Mouse (Mus musculus) layer of hippocampus, adult 2 months (tissue): ENCODE data around the gene AU022252. TPM values are rescaled to one million over a fixed set of nuclear protein-coding genes. Genes with fewer than 3 reads are reported as not detected.

Experiments used
- DNase-seq, 2 experiments: peaks; one replicate each; pipeline ENCODE4 v3.0.0; 2022; ENCODE audit warnings: low spot score in 2 of 2
- H3K27ac ChIP-seq: fragments of 200-600 bp; 2 replicates; pipeline ENCODE4 v1.8.1; 2022
- H3K4me3 ChIP-seq: fragments of 200-600 bp; 2 replicates; pipeline ENCODE4 v1.8.1; 2022; ENCODE audit warnings: mild to moderate bottlenecking
- CTCF ChIP-seq: fragments of 200-600 bp; conservative IDR thresholded peaks from 2 replicates; pipeline ENCODE4 v1.8.1; 2022; ENCODE audit warnings: antibody characterized with exemption, mild to moderate bottlenecking, moderate library complexity
- total RNA-seq, 2 experiments: library from RNA; stranded (reverse); gene quantifications; 2 replicates each; pipeline ENCODE4 v1.2.3; 2021

AU022252 gene
- total RNA-seq, 2 experiments from 2014 or later, result 30.5 to 31.9 TPM

DNA sequence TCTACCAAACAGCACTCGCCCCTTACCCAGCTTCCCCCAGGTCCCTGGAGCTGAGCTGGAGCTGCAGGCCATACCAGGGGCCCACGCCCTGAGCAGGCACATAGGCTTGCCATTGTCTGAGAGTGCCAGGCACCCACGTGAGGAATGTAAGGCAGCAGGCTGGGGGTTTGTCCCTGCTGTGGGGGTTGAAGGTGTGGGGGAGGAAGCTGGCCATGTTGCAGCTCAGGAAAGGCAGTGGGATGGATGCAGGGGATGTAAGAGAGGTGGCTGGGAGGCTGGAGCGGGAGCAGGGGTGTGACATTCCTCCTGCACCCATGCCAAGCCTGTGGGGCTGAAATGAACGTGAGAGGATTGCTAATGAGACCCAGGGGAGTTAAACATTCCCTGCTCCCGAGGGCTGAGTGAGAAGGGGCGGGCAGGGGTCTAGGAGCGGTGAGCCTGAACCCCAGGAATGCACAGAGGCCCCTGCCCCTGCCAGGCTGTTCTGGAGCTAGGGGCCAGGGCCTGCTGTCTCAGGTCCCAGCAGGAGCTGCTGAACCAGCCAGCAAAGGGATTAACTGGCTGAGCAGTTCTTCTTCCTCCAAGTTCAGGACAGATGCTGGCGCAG is 21.6 kb upstream of the AU022252 start:
- no peak for TF ChIP-seq CTCF
- Histone ChIP-seq H3K27ac (peak overlapping the region; percentile 14; the same call in 1 of the 2 replicates), H3K4me3 (no peak overlapping the region)
- DNase-seq, result no peak

DNA sequence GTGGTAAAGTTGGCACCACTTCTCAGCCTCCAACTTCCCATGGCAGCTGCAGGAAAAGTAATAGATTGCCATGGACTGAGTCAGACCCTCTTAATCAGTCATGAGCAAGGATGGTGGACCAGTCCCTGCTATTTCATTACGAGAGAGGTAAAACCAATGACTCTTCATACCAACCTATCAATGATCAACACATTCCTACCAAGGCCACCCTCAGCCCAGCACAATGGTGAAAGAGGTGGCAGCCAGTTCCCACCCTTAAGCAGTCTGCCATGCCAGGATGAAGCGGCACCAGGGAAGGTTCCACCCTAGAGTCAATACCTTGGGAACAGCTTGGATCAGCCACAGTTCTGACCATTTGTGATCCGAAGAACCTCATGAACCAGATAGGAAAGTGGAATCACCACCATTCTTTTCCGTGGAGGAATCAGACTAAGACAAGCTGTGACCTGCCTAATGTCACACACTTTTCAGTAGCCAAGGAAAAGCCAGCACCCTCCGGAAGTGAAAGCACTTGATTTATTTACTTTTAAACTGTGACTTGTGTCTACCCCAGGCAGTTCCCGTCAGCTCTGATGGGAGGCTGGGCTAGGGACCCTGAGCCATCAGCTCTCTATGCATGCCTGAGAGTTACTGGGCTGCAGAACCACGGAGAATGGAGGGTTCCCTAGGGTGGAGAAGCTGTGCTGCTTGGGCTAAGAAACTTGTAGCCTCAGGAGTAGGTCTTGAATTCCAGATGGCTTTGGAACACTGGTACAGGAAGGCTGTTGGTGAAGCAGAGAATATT is 19.7 kb upstream of the AU022252 start:
- DNase-seq, result no peak
- H3K4me3 ChIP-seq, result no peak overlapping the region
- no peak for TF ChIP-seq CTCF
- H3K27ac ChIP-seq, result no peak overlapping the region

DNA sequence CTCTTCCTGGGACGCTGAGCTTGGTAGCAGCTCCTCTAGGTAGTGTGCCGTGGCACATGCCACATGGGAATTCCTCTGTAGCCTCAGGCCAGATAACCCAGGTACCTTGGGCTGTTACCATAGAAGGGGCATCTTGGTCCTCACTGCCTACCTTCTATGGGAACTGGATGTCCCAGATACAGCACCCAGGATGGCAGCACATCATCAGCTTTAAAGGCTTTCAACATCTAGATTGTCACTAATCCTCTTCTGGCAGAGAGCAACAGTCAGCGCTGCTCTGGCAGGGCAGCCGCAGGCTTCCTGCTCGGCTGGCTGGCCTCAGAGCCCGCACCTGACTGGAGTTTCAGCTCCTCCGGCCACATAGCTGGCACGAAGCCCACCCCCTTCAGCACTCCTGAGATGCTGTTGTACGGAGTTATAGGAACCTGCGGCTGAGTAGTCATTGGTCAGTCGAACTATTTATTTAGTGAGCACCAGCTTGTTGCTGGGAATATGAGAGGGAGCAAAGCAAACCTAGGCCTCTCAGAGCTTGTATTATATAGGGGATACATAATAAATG is 16.0 kb upstream of the AU022252 start:
- no peak for TF ChIP-seq CTCF
- Histone ChIP-seq H3K4me3 (no peak overlapping the region), H3K27ac (no peak overlapping the region)
- DNase-seq, result no peak

DNA sequence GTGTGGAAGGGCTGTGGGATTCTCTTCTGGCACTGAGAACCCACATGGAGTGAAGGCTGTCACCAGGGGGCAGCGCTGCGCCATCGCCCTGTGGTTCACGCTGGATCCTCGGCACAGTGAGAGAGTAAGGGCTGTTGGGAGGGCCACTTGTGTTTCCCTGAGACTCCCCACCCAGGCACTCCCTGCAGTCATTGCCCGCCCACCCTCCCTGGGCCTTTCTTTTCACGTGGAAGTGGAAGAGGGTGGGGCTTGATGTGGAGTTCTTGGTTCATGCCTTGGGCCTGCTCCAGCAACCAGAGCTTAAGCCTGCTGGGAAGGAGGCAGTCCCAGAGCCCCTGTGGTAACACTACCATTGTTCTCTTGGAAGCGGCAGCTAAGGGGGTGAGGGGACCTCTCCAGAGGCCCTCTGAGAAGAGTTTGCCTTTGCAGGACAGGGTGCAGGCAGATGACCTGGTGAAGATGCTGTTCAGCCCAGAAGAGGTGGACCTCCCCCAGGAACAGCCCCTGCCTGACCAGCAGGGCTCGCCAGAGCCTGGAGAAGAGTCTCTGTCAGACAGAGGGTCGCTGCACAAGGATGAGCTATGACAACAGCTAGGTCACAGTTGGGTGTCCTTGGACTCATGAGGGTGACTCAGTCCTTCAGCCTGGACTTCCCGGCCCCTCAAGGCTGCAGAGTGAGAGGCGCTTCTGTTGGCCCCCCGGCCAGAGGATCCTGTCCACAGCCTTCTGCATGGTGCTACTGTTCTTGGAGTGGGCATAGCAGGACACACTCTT is 15.1 kb upstream of the AU022252 start:
- Histone ChIP-seq H3K27ac (no peak overlapping the region), H3K4me3 (no peak overlapping the region)
- TF ChIP-seq CTCF, result peak; percentile 88

DNA sequence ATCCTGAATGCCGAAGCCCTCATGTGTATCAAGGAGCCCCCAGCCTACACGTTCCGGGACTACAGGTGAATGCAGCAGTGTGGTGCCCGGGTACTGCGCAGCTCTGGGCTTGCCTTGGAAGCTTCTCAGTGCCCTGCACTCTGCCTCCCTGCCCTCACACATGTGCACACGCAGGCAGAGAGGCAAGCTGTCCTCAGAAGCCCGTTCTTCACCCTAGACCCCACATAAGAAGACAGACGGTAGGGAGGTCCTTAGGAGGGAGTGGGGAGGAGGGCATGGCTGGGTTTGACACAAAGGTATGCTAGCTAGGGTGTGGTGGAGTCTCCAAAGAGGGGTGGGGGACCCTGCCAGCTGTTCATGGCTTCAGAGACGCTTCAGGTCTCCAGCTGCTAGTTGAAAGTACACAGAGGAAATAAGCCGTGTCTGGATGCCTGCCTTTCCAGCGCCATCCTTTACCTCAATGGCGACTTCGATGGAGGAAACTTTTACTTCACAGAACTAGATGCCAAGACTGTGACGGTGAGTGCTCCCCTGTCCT is 14.2 kb upstream of the AU022252 start:
- TF ChIP-seq CTCF, result no peak
- Histone ChIP-seq H3K4me3 (no peak overlapping the region), H3K27ac (no peak overlapping the region)
- DNase-seq, result no peak

More for the DNA sequence above, 15.1 kb upstream of the AU022252 start:
- peak; percentile 65 to 80 for DNase-seq

DNA sequence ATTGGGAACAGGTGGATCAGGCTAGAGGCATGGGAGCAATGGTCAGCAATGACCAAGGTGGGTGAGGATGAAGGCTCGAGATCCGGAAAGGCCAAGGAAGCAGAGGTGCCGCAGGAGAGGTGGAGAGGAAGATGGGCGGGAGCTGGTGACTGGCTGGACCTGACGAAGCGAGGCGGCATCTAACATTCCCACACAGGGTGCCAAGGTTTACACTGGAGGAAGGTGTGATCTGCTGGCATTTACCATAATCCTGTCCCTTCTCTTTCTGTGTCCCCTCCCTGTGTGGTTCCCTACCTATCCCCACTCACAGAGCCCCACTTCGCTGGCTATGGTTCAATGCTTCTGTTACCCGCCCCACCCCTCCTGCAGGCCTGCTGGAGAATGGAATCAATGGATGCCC is 13.4 kb upstream of the AU022252 start:
- no peak overlapping the region for H3K27ac ChIP-seq
- no peak for TF ChIP-seq CTCF
- no peak for DNase-seq
- H3K4me3 ChIP-seq, result no peak overlapping the region

DNA sequence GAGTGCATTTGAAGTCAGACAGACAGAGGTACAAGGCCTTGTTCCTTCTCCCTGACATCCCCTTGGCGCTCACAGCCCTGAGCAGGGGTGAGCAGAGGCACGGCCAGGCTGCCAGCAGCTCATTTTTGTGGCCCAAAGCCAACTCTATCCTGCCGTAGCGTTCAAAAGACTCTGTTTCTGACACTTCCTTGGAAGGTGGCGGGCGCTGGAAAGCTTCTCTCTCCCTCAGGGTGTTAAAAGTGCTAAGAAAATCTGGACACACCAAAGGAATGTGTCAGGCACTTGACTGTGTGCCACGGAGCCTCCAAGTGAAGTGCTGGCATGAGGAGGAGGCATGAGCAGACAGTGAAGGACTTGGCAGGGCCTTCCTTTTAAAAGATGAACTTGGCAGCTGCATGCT is 13.0 kb upstream of the AU022252 start:
- H3K27ac ChIP-seq, result no peak overlapping the region
- H3K4me3 ChIP-seq, result no peak overlapping the region
- DNase-seq, result no peak
- no peak for TF ChIP-seq CTCF

DNA sequence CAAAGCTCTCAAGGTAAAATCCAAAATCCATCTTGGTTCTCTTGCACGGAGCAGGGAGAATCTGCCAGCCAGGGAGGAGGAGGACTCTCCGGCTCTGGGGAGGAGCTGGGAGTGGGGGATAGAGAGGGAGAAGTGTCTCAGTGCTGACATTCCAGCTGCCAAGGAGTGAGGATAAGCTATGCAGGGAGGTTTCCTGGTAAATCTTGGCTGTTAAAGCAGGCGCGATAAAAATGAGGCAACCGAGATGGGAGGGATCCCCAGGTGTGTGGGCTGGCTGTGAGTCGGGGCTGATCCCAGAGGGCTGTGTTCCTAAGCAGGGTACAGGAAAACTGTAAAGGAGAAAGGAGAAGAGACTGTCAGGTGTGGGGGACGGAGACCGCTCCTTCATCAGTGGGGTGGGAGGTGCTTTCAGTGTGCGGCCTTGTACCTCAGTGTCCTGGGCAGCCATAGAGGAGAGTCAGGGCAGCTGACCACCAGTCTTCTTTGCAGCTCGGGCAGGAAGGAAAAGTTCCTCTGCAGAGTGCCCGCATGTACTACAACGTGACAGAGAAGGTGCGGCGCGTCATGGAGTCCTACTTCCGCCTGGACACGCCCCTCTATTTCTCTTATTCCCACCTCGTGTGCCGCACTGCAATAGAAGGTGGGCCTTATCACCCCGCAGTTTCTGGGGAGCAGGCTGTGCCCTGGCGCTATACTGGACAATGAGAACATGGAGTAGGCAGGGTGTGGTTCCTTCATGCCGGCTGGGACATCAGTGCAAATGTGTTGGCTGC is 12.1 kb upstream of the AU022252 start:
- no peak overlapping the region for H3K27ac ChIP-seq
- no peak overlapping the region for H3K4me3 ChIP-seq
- DNase-seq, result no peak
- no peak for TF ChIP-seq CTCF

DNA sequence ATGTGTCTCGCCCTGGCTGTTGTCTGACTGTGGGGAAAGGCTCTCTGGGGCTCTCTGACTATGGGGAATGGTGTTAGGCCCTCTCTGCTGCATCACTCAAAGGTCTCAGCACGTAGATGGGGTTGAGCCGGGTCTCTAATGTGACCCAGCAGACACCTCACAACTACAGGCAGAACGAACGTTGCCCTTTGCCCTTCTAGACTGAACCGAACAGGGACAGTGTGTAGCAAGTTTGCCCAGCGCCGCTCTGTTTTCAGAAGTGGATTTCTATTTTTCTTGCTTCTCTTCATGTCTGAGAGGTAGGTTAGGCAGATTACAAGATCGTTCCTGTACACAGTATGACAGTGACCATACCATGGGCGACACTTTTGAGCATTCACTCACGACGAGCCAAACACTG is 10.1 kb upstream of the AU022252 start:
- DNase-seq, result no peak
- Histone ChIP-seq H3K27ac (no peak overlapping the region), H3K4me3 (no peak overlapping the region)
- TF ChIP-seq CTCF, result no peak

DNA sequence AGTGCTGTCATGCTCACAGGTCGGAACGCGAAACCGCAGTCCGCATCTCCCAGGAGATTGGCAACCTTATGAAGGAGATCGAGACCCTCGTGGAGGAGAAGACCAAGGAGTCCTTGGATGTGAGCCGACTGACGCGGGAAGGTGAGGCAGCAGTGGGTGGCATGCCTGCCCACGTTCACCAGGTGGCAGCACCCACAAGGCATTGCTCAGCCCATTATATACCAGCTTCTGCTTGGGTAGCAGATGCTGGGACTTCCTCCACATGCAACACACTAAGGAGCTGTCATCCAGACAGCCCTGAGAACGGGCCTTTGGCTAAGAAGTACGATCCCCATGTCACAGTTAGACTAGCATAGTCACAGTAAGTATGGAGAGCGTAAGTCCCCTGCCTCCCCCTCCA is 9.2 kb upstream of the AU022252 start:
- H3K27ac ChIP-seq, result no peak overlapping the region
- TF ChIP-seq CTCF, result peak; percentile 85
- peak; percentile 42 to 56 for DNase-seq
- H3K4me3 ChIP-seq, result no peak overlapping the region

DNA sequence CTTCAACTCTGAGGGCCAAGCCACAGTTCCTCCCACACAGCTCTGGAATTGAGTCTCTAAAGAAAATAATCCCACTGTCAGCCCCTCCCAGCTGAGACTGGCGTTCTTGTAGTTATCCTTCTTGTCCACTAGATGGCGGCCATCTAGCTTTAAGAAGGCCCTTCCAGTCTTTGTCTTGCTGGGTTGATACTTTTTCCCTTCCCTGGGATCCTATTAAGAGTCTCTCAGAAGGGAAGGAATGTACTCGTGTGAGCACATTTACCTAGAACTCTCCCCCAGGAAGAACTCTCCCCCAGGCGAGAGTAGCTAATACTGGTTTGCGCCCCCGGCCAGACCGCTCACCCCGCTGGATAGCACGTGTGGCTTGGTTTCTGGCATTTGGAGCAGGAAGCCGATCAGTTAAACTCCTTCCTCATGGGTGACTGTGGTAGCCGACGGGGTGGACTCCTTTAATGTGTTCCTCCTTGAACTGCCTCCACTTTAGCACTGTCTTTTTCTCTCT is 6.7 kb upstream of the AU022252 start:
- peak; percentile 94 for TF ChIP-seq CTCF
- Histone ChIP-seq H3K4me3 (no peak overlapping the region), H3K27ac (peak overlapping the region; percentile 40; the same call in 1 of the 2 replicates)
- peak; percentile 51 to 59 for DNase-seq

DNA sequence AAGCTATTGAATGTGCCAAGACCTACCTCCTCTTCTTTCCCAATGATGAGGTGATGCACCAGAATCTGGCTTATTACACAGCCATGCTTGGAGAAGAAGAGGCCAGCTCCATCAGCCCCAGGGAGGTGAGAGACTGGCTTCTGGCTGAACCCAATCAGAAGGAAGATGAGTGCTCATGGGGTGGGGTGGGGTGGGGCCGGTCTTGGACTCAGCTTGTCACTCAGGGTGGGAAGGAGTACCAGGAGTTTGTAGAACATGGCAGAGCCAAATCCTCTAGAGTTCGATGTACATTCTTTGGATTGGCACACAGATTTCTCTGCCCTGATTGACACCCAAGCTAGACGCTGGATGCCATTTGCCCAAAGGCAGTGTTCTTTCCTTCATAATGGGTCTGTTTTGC is 6.1 kb upstream of the AU022252 start:
- Histone ChIP-seq H3K27ac (peak overlapping the region; percentile 15), H3K4me3 (no peak overlapping the region)
- no peak for TF ChIP-seq CTCF
- no peak for DNase-seq
